Mouse (Mus musculus) lung, postnatal 0 days (tissue): ENCODE measurements around the gene Ccdc155.

Source experiments
- CTCF ChIP-seq: IDR thresholded peaks from 2 replicates; pipeline ENCODE4 v1.5.1; 2016; ENCODE audit warnings: antibody characterized with exemption, mild to moderate bottlenecking
- EP300 ChIP-seq: IDR thresholded peaks from 2 replicates; pipeline ENCODE4 v1.6.1; 2016; ENCODE audit warnings: antibody characterized with exemption, mild to moderate bottlenecking, control low read depth

DNA sequence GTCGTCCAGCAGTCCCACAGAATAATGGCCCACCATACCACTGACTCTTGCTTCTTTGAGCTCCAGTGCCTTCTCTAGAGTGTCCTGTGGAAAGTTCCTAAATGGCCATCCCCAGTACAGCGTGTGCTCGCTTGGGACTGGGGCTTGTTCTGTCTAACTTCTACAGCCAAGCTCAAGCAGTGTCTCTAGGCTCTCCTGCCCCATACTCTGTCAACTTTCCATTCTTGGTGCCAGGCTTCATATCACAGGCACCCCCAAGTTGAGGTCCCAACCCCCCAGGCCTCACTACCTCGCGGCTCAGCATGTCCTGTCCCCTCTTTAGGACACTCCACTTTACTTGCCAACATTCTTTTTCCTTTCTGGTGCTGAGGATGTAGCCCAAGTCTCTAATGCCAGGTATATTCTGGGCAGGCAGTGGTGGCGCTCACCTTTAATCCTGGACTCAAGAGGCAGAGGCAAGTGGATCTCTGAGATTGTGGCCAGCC is 44.3 kb downstream of the Ccdc155 start:
- TF ChIP-seq CTCF (no peak), EP300 (no peak)
